Mouse (Mus musculus): ENCODE measurements around the gene B4galnt3. TPM values are rescaled to one million over a fixed set of nuclear protein-coding genes. Genes with fewer than 3 reads are reported as not detected.

Gene B4galnt3
- polyA plus RNA-seq, 1 experiment from 2014 or later = 0.31 TPM

- H3K4me2 ChIP-seq = no peak overlapping the region
- H3K9me3 ChIP-seq = no peaks in the 10 kb centered on the region
- no peaks in the 10 kb centered on the region for H3K4me1 ChIP-seq
- H3K27me3 ChIP-seq (replicated peaks) = no peaks in the 10 kb centered on the region
- no peak overlapping the region for H3K27ac ChIP-seq (replicated peaks)
- H3K36me3 ChIP-seq = no peaks in the 10 kb centered on the region
- ATAC-seq (ENCODE audit: extremely low read depth, insufficient number of reproducible peaks, low FRiP score, low TSS enrichment) = no peak
- no peak overlapping the region for H3K4me3 ChIP-seq
- H3K9ac ChIP-seq = no peak overlapping the region
- WGBS = 65% methylated on average over 5 of the region's 5 CpGs
Measured at GRCm38 (mm10) chr6:120249831-120250230, 44.5 kb downstream of the B4galnt3 start.

- Histone ChIP-seq H3K4me3 (no peak overlapping the region), H3K9ac (no peak overlapping the region), H3K27me3 (replicated peaks) (no peaks in the 10 kb centered on the region), H3K9me3 (no peaks in the 10 kb centered on the region), H3K4me2 (no peak overlapping the region), H3K36me3 (no peaks in the 10 kb centered on the region), H3K4me1 (no peaks in the 10 kb centered on the region), H3K27ac (replicated peaks) (no peak overlapping the region)
- WGBS = 74% methylated on average over 5 of the region's 5 CpGs
- ATAC-seq (ENCODE audit: extremely low read depth, insufficient number of reproducible peaks, low FRiP score, low TSS enrichment) = no peak
Measured at GRCm38 (mm10) chr6:120246676-120247075, 47.7 kb downstream of the B4galnt3 start.

- no peak overlapping the region for H3K4me3 ChIP-seq
- 61% methylated on average over 8 of the region's 8 CpGs for WGBS
- H3K4me2 ChIP-seq = no peak overlapping the region
- no peak overlapping the region for H3K9ac ChIP-seq
- no peaks in the 10 kb centered on the region for H3K9me3 ChIP-seq
- no peaks in the 10 kb centered on the region for H3K36me3 ChIP-seq
- no peak for ATAC-seq (ENCODE audit: extremely low read depth, insufficient number of reproducible peaks, low FRiP score, low TSS enrichment)
- H3K27ac ChIP-seq (replicated peaks) = no peak overlapping the region
- H3K27me3 ChIP-seq (replicated peaks) = no peaks in the 10 kb centered on the region
- no peaks in the 10 kb centered on the region for H3K4me1 ChIP-seq
Measured at GRCm38 (mm10) chr6:120243250-120243649, 51.1 kb downstream of the B4galnt3 start.

GRCm38 (mm10) chr6:120242530-120242929, 51.8 kb downstream of the B4galnt3 start:
- Histone ChIP-seq H3K27me3 (replicated peaks) (no peaks in the 10 kb centered on the region), H3K9me3 (no peaks in the 10 kb centered on the region), H3K4me1 (no peaks in the 10 kb centered on the region), H3K36me3 (no peaks in the 10 kb centered on the region), H3K27ac (replicated peaks) (no peak overlapping the region), H3K4me2 (no peak overlapping the region), H3K4me3 (no peak overlapping the region), H3K9ac (no peak overlapping the region)
- 76% methylated on average over 8 of the region's 8 CpGs for WGBS
- no peak for ATAC-seq (ENCODE audit: extremely low read depth, insufficient number of reproducible peaks, low FRiP score, low TSS enrichment)

- no peak for ATAC-seq (ENCODE audit: extremely low read depth, insufficient number of reproducible peaks, low FRiP score, low TSS enrichment)
- no peaks in the 10 kb centered on the region for H3K4me1 ChIP-seq
- H3K36me3 ChIP-seq = no peaks in the 10 kb centered on the region
- no peak overlapping the region for H3K27ac ChIP-seq (replicated peaks)
- no peaks in the 10 kb centered on the region for H3K27me3 ChIP-seq (replicated peaks)
- no peak overlapping the region for H3K9ac ChIP-seq
- no peak overlapping the region for H3K4me3 ChIP-seq
- no peak overlapping the region for H3K4me2 ChIP-seq
- H3K9me3 ChIP-seq = no peaks in the 10 kb centered on the region
- 85% methylated on average over 12 of the region's 12 CpGs for WGBS
Measured at GRCm38 (mm10) chr6:120241453-120241852, 52.9 kb downstream of the B4galnt3 start.

GRCm38 (mm10) chr6:120240461-120240860, 53.9 kb downstream of the B4galnt3 start:
- no peaks in the 10 kb centered on the region for H3K27me3 ChIP-seq (replicated peaks)
- H3K27ac ChIP-seq (replicated peaks) = no peak overlapping the region
- H3K36me3 ChIP-seq = no peaks in the 10 kb centered on the region
- H3K9me3 ChIP-seq = no peaks in the 10 kb centered on the region
- ATAC-seq (ENCODE audit: extremely low read depth, insufficient number of reproducible peaks, low FRiP score, low TSS enrichment) = no peak
- H3K4me3 ChIP-seq = no peak overlapping the region
- H3K4me1 ChIP-seq = peaks cover 6% of the 10 kb centered on the region
- no peak overlapping the region for H3K9ac ChIP-seq
- WGBS = 77% methylated on average over 5 of the region's 5 CpGs
- no peak overlapping the region for H3K4me2 ChIP-seq

- ATAC-seq (ENCODE audit: extremely low read depth, insufficient number of reproducible peaks, low FRiP score, low TSS enrichment) = no peak
- Histone ChIP-seq H3K27me3 (replicated peaks) (no peaks in the 10 kb centered on the region), H3K4me3 (no peak overlapping the region)
Measured at GRCm38 (mm10) chr6:120235874-120236273, 58.5 kb downstream of the B4galnt3 start.

GRCm38 (mm10) chr6:120232885-120233284, 61.5 kb downstream of the B4galnt3 start:
- WGBS = 86% methylated on average over 6 of the region's 6 CpGs
- H3K9ac ChIP-seq = no peak overlapping the region
- no peak for ATAC-seq (ENCODE audit: extremely low read depth, insufficient number of reproducible peaks, low FRiP score, low TSS enrichment)
- H3K4me3 ChIP-seq = no peak overlapping the region
- H3K36me3 ChIP-seq = no peaks in the 10 kb centered on the region
- peaks cover 10% of the 10 kb centered on the region for H3K4me1 ChIP-seq
- H3K27me3 ChIP-seq (replicated peaks) = no peaks in the 10 kb centered on the region
- no peaks in the 10 kb centered on the region for H3K9me3 ChIP-seq
- no peak overlapping the region for H3K27ac ChIP-seq (replicated peaks)
- H3K4me2 ChIP-seq = no peak overlapping the region

More at GRCm38 (mm10) chr6:120235874-120236273, 58.5 kb downstream of the B4galnt3 start:
- Histone ChIP-seq H3K4me2 (no peak overlapping the region), H3K36me3 (no peaks in the 10 kb centered on the region), H3K4me1 (peaks cover 10% of the 10 kb centered on the region), H3K9me3 (no peaks in the 10 kb centered on the region), H3K9ac (no peak overlapping the region), H3K27ac (replicated peaks) (no peak overlapping the region)
- 33% methylated on average over 7 of the region's 7 CpGs for WGBS

- no peaks in the 10 kb centered on the region for H3K36me3 ChIP-seq
- H3K9me3 ChIP-seq = no peaks in the 10 kb centered on the region
- no peak for ATAC-seq (ENCODE audit: extremely low read depth, insufficient number of reproducible peaks, low FRiP score, low TSS enrichment)
- WGBS = 55% methylated on average over 1 of the region's 1 CpGs
- H3K27me3 ChIP-seq (replicated peaks) = no peaks in the 10 kb centered on the region
- H3K27ac ChIP-seq (replicated peaks) = no peak overlapping the region
- no peak overlapping the region for H3K9ac ChIP-seq
- peaks cover 10% of the 10 kb centered on the region for H3K4me1 ChIP-seq
- no peak overlapping the region for H3K4me2 ChIP-seq
- no peak overlapping the region for H3K4me3 ChIP-seq
Measured at GRCm38 (mm10) chr6:120230441-120230840, 63.9 kb downstream of the B4galnt3 start.

- H3K9ac ChIP-seq = no peak overlapping the region
- no peak overlapping the region for H3K4me2 ChIP-seq
- H3K4me1 ChIP-seq = peaks cover 13% of the 10 kb centered on the region
- no peaks in the 10 kb centered on the region for H3K9me3 ChIP-seq
- no peak overlapping the region for H3K4me3 ChIP-seq
- no peaks in the 10 kb centered on the region for H3K36me3 ChIP-seq
- ATAC-seq (ENCODE audit: extremely low read depth, insufficient number of reproducible peaks, low FRiP score, low TSS enrichment) = no peak
- H3K27me3 ChIP-seq (replicated peaks) = no peaks in the 10 kb centered on the region
- H3K27ac ChIP-seq (replicated peaks) = no peak overlapping the region
- 69% methylated on average over 7 of the region's 7 CpGs for WGBS
Measured at GRCm38 (mm10) chr6:120229806-120230205, 64.6 kb downstream of the B4galnt3 start.

GRCm38 (mm10) chr6:120227068-120227467, 67.3 kb downstream of the B4galnt3 start:
- peaks cover 16% of the 10 kb centered on the region for H3K4me1 ChIP-seq

GRCm38 (mm10) chr6:120225355-120225754, 69.0 kb downstream of the B4galnt3 start:
- H3K9me3 ChIP-seq = no peaks in the 10 kb centered on the region
- H3K4me2 ChIP-seq = no peak overlapping the region
- peaks cover 21% of the 10 kb centered on the region for H3K4me1 ChIP-seq
- no peaks in the 10 kb centered on the region for H3K36me3 ChIP-seq
- no peak overlapping the region for H3K9ac ChIP-seq
- 36% methylated on average over 6 of the region's 6 CpGs for WGBS
- no peak for ATAC-seq (ENCODE audit: extremely low read depth, insufficient number of reproducible peaks, low FRiP score, low TSS enrichment)
- no peak overlapping the region for H3K4me3 ChIP-seq
- H3K27me3 ChIP-seq (replicated peaks) = 0 out of 2 replicates have a peak, but pooled peaks cover 3% of the 10 kb centered on the region
- H3K27ac ChIP-seq (replicated peaks) = no peak overlapping the region

More at GRCm38 (mm10) chr6:120227068-120227467, 67.3 kb downstream of the B4galnt3 start:
- ATAC-seq (ENCODE audit: extremely low read depth, insufficient number of reproducible peaks, low FRiP score, low TSS enrichment) = no peak
- no peaks in the 10 kb centered on the region for H3K36me3 ChIP-seq
- WGBS = 85% methylated on average over 7 of the region's 7 CpGs
- no peak overlapping the region for H3K4me3 ChIP-seq
- no peak overlapping the region for H3K9ac ChIP-seq
- H3K4me2 ChIP-seq = no peak overlapping the region
- H3K9me3 ChIP-seq = no peaks in the 10 kb centered on the region
- 0 out of 2 replicates have a peak, but pooled peaks cover 3% of the 10 kb centered on the region for H3K27me3 ChIP-seq (replicated peaks)
- H3K27ac ChIP-seq (replicated peaks) = no peak overlapping the region

Measured in heart, embryonic 13.5 days (tissue).